Mouse (Mus musculus): Measurements from ENCODE around the gene Trp53bp2.
A peak's percentile ranks its signal among the peaks of the same experiment; 100 is the strongest.

The Trp53bp2 gene

DNA sequence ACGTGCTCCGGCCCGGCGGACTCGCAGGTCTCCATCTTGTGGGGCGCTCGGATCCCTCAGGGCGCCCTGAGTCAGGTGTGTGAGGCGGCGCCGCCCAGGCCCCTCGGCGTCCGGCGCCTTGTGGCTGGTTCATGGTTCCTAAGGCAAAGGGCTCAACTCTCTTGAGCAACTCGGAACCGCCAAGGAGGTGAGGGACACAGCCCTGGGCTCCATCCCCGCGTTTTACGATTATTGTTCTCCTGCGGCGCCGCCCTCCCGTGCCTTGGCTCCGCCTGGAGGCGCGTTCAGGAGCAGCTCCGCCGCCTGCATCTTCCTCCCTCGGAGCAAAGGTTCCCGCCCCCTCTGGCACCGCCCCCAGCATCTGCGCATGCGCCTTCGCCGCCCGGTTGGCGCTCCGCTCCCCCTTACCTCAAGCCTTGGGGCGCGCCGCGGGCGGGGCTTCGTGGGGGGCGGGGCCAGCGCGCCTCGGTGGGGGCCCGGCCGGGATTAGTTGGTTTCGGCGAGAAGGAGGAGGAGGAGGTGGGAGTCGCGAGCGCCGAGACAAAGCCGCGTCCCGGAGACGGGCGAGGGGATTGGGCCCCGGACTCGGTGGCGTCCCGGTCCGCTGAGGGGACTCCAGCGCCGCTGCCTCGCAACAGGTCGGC is at the start of gene Trp53bp2:
Gene Trp53bp2, plus strand, starts transcription at position 489 of the 644 bp plus-strand sequence.
- DNase-seq (ENCODE audit: low read depth, low spot score): peak; percentile 99

GRCm38 (mm10) chr1:182362703-182363102 is 46.3 kb upstream of the Trp53bp2 start:
- no peak for DNase-seq (ENCODE audit: low read depth, low spot score)

GRCm38 (mm10) chr1:182363683-182364404 is 45.1 kb upstream of the Trp53bp2 start:
- no peak for DNase-seq (ENCODE audit: low read depth, low spot score)

- no peak for DNase-seq (ENCODE audit: low read depth, low spot score)
Observed at GRCm38 (mm10) chr1:182368309-182368708, 40.7 kb upstream of the Trp53bp2 start.

- no peak for DNase-seq (ENCODE audit: low read depth, low spot score)
Observed at GRCm38 (mm10) chr1:182368782-182369181, 40.2 kb upstream of the Trp53bp2 start.

DNA sequence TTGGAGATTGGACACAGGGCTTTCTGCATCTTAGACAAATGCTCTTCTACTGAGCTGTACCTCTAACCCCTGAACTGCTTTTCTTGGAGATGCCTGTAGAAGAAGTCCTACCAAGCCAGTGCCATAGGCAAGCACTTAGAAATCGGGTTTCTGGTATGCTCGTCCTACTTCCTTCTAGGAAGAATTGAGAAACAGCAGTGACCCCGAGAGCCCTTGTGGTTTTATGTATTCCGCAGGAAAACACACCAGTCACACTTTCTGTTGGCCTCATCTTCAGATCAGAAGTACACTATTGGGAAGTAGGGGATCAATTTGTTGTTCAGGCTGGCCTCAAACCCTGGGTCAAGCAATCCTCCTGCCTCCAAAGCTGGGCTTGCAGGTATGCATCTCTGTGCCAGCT is 39.5 kb upstream of the Trp53bp2 start:
- DNase-seq (ENCODE audit: low read depth, low spot score): no peak

GRCm38 (mm10) chr1:182371891-182372290 is 37.1 kb upstream of the Trp53bp2 start:
- no peak for DNase-seq (ENCODE audit: low read depth, low spot score)

GRCm38 (mm10) chr1:182376221-182376620 is 32.8 kb upstream of the Trp53bp2 start:
- peak; percentile 69 for DNase-seq (ENCODE audit: low read depth, low spot score)

DNA sequence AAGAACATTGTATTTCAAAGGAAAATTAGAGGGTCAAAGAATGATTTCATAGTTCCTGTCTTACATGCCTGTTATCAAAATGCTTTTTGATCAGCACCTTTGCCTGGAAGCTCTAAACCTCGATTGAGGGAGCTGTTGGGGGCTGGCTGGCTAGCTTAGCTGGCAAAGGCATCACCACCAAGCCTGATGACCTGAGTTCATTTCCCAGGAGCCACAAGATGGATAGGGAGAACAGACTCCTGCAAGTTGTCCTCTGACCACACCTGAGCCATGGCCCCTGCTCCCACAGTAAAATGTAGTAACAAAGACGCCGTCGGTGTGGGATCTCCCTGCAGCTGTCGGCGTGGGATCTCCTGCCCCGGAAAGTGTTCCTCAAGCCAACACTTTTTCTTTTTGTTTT is 32.1 kb upstream of the Trp53bp2 start:
- DNase-seq (ENCODE audit: low read depth, low spot score): no peak

- no peak for DNase-seq (ENCODE audit: low read depth, low spot score)
Observed at GRCm38 (mm10) chr1:182377519-182377918, 31.5 kb upstream of the Trp53bp2 start.

DNA sequence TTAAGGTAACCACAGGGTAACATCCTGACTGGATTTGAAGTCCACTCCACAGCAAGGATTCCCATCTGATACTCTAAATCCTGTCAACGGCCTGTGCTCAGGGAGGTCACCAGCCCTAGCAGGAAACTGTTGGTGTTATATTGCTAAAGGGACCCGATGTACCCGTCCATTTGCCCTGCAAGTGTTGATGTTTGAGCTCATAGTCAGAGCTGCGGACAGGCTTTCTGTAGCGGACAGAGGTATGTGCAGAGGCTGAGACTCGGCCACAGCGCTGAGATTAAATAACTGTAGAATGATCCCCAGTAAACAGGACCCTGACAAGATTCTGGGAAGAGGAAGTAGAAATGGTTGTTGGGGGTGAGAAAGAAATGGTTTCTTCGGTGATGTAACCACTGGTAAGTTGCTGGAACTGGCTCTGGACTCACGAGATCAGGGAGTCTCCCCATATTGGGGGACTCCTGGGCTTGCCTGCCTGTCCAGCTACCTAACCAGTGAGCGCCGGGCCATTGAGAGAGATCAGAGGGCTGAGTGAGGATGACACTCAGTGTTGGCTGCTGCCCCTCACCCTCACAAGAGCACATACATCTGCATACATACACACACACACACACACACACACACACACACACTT is 30.7 kb upstream of the Trp53bp2 start:
- no peak for DNase-seq (ENCODE audit: low read depth, low spot score)

DNA sequence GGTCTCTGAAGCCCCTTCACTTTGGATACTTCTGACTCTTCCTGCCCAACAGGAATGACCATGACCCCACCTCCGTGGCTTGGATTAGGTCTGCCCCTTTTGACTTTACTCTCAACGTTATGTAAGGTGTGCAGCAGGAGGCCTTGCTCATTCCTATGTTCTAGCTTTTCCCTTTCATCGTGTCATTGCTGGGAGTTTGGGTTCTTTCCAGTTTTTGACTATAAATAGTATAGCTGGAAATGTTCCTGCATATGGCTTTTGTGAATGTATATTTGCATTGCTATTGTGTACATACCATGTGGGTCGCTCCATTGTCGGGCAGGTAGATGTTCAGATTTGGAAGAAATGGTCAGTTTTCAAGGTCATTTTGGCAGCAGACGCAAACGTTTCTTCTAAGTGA is 30.1 kb upstream of the Trp53bp2 start:
- DNase-seq (ENCODE audit: low read depth, low spot score): no peak

DNA sequence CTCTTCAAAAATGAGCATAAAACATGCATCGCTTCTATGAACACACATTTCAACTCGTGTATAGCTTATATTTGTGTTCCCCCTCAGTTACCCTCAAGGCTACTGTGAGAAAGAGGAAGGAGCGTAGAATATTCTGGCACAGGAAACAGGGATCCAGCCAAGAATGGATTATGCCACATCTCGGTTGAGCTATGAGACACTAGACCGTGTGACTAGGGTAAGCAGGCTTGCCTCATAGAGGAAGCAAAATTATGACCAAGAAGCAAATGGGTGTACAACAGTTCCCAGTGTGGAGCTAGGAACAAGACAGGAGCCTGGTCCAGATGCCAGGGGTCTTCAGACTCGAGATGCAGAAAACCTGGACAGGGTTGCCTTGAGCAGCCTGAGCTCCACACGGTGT is 28.3 kb upstream of the Trp53bp2 start:
- DNase-seq (ENCODE audit: low read depth, low spot score): no peak

DNA sequence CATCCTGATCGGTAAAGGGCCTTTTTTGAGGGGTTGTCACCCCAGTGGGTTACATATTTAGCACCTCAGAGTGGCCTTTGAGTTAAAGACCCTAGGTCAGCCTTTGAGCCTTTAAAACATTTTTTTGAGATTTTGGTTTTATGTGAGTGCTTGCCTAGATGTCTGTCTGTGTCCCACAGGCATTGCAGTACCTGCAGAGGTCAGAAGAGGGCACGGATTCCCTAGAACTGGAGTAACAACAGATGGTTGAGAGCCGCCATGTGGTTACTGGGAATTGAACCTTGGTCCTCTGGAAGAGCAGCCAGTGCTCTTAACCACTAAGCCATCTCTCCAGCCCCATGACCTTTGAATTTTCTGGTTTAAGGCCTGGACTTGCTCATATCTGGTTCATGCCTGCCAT is 27.6 kb upstream of the Trp53bp2 start:
- DNase-seq (ENCODE audit: low read depth, low spot score): peak; percentile 68

GRCm38 (mm10) chr1:182383096-182383495 is 25.9 kb upstream of the Trp53bp2 start:
- no peak for DNase-seq (ENCODE audit: low read depth, low spot score)

DNA sequence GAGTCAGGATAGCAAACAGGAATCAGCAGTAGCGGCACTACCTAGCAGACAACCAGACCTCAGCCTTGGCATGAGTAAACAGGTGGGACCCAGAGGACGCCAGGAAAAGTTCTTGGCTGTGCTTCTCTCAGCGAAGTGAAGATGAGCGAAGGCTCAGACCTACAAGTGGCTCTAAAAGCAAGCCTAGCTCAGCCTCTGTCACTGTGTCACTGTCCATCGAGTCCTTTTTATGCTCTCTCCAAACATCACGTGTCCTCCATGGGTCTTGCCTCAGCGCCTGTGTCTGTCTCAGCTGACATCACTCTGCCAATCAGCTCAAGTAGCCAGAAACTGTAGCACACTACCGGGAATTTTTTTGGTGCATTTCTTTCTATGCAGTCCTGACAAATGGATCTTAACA is 22.5 kb upstream of the Trp53bp2 start:
- DNase-seq (ENCODE audit: low read depth, low spot score): no peak

DNA sequence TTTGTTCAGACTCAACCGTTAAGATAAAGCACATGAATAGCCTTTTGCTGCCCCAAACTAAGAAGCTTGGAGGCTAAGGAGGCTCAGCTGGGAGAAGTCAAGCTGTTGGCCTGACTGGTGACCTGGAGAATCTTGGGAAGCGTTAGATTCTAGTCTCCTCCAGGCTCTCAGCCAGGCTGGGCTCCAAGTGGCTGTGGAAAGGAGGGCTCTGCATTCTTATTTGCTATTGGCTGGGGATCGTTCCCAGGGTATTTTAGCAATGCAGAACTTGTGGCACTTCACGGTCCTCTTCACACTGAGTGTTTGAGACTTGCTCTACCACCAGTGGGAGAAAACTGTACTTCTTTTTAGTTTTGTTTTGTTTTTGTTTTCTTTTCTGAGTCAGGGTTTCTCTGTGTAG is 20.2 kb upstream of the Trp53bp2 start:
- DNase-seq (ENCODE audit: low read depth, low spot score): peak; percentile 4

GRCm38 (mm10) chr1:182398171-182398570 is 10.8 kb upstream of the Trp53bp2 start:
- DNase-seq (ENCODE audit: low read depth, low spot score): no peak

DNA sequence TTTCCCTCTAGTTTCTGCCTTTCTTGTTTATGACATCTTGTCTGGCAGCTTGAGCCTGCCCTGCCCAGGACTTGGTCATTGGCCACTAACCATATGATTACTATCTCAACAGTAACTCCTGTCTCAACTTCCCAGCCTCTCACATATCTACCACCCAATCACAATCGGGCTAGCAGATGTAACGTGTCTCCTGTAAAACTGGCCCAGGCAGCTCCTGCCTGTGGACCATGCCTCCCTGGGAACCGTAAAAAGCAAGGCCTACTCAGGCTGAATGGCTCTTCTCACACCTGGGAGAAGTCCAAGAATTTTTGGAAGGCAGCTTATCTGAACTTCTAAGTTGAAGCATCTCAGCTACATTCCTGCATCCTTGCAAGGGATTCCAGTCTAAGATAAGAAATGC is 10.2 kb upstream of the Trp53bp2 start:
- DNase-seq (ENCODE audit: low read depth, low spot score): no peak

- no peak for DNase-seq (ENCODE audit: low read depth, low spot score)
Observed at GRCm38 (mm10) chr1:182399205-182399604, 9.8 kb upstream of the Trp53bp2 start.

DNA sequence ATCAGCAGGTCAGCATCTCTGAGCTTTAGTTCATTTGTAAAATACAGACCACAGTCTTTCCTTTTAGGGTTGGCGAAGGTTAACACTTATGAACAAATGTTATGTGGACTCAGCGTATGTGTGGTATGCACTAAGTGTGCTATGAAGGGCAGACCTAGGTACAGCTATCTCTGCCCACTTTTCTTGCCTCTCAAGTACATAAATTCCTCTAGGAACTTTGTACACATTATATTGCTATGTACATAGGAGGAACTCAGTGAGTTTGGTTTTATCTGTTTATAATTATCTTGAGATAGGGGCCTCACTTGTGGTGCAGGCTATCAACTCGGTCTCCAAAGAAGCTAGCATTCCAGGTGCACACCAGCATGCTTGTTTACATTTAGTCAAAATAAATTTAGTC is 9.1 kb upstream of the Trp53bp2 start:
- no peak for DNase-seq (ENCODE audit: low read depth, low spot score)

DNA sequence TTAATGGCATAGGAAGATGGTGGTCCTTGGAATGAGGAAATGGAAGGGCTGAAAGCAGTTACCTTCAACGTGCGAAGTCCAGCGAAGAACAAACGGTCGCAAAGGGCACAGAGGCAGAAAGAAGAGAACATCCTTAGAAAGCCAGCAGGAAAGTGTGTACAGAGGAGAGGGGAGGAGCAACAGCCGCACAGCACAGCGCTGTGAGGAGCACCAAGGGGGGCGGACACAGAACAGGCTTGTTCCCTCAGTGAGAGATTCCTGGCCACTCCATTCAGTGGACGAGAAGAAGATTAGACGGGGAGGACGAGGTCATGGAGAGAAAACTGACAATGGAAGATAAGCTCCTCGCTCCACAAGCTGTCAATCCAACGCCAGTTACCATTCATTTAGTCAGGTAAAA is 5.9 kb upstream of the Trp53bp2 start:
- no peak for DNase-seq (ENCODE audit: low read depth, low spot score)

DNA sequence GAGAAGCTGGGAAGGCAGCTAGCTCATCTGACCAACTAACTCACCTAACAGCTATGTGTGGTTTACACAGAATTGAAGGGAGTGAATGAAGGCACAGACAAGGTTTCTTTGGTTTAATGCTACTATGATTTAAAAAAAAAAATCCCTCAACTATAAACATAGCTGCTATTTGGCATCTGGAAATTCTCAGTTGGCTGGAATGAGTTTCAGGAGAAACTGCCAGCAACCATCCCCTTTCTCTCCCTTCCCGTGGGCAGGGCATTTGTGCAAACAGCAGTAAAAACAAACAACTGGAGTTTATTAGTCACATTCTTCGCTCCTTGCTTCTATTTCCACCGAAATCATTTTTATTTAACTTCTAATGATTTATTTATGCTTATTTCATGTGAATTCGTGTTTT is 2.4 kb upstream of the Trp53bp2 start:
- DNase-seq (ENCODE audit: low read depth, low spot score): no peak

All from ZHBTc4 (cell line).